Mouse (Mus musculus) naive thymus-derived CD4-positive, alpha-beta T cell, adult 2 months (primary cell): ENCODE measurements at regions not wholly inside any gene's neighbourhood (a gene's known extent, or its start where the extent isn't known, plus 50 kb on each side); places are given as distances from the start of the nearest gene placed in this dataset.
A peak's percentile ranks its signal among the peaks of the same experiment; 100 is the strongest.

Experiments used
- DNase-seq: peaks from one replicate; pipeline ENCODE4 v3.0.0-alpha.2; 2011; ENCODE audit warnings: low read depth

GRCm38 (mm10) chr8:109012655-109013054, 481.2 kb upstream of the Pmfbp1 start:
- no peak for DNase-seq

GRCm38 (mm10) chr8:109013577-109013976, 480.2 kb upstream of the Pmfbp1 start:
- DNase-seq = no peak

GRCm38 (mm10) chr8:109014746-109015145, 479.1 kb upstream of the Pmfbp1 start:
- peak; percentile 20 for DNase-seq

- DNase-seq = no peak
Observed at GRCm38 (mm10) chr8:109019565-109019964, 474.3 kb upstream of the Pmfbp1 start.

GRCm38 (mm10) chr8:109020102-109020501, 473.7 kb upstream of the Pmfbp1 start:
- DNase-seq = no peak

GRCm38 (mm10) chr8:109027923-109028322, 465.9 kb upstream of the Pmfbp1 start:
- no peak for DNase-seq

GRCm38 (mm10) chr8:109053608-109054007, 440.2 kb upstream of the Pmfbp1 start:
- DNase-seq = no peak

- DNase-seq = no peak
Observed at GRCm38 (mm10) chr8:109059152-109059551, 434.7 kb upstream of the Pmfbp1 start.

- no peak for DNase-seq
Observed at GRCm38 (mm10) chr8:109062376-109062775, 431.5 kb upstream of the Pmfbp1 start.

GRCm38 (mm10) chr8:109073715-109074114, 420.1 kb upstream of the Pmfbp1 start:
- no peak for DNase-seq

- DNase-seq = no peak
Observed at GRCm38 (mm10) chr8:109075006-109075405, 418.8 kb upstream of the Pmfbp1 start.

- DNase-seq = no peak
Observed at GRCm38 (mm10) chr8:109079223-109079622, 414.6 kb upstream of the Pmfbp1 start.

- DNase-seq = no peak
Observed at GRCm38 (mm10) chr8:109081295-109081694, 412.5 kb upstream of the Pmfbp1 start.

- DNase-seq = no peak
Observed at GRCm38 (mm10) chr8:109085134-109085533, 408.7 kb upstream of the Pmfbp1 start.

GRCm38 (mm10) chr8:109087781-109088180, 406.0 kb upstream of the Pmfbp1 start:
- no peak for DNase-seq

GRCm38 (mm10) chr8:109099671-109100070, 394.2 kb upstream of the Pmfbp1 start:
- DNase-seq = no peak

- no peak for DNase-seq
Observed at GRCm38 (mm10) chr8:109101416-109101815, 392.4 kb upstream of the Pmfbp1 start.

- DNase-seq = no peak
Observed at GRCm38 (mm10) chr8:109104798-109105326, 389.0 kb upstream of the Pmfbp1 start.

GRCm38 (mm10) chr8:109105693-109106092, 388.1 kb upstream of the Pmfbp1 start:
- DNase-seq = no peak

GRCm38 (mm10) chr8:109106971-109107370, 386.9 kb upstream of the Pmfbp1 start:
- DNase-seq = no peak

- no peak for DNase-seq
Observed at GRCm38 (mm10) chr8:109107762-109108161, 386.1 kb upstream of the Pmfbp1 start.

GRCm38 (mm10) chr8:109109390-109109789, 384.4 kb upstream of the Pmfbp1 start:
- no peak for DNase-seq

GRCm38 (mm10) chr8:109121776-109122175, 372.1 kb upstream of the Pmfbp1 start:
- DNase-seq = no peak

GRCm38 (mm10) chr8:109142495-109143158, 351.2 kb upstream of the Pmfbp1 start:
- no peak for DNase-seq
